Mouse (Mus musculus): ENCODE data around the gene Aloxe3. TPM values are rescaled to one million over a fixed set of nuclear protein-coding genes. Genes with fewer than 3 reads are reported as not detected.
A peak's percentile ranks its signal among the peaks of the same experiment; 100 is the strongest.

Gene Aloxe3
- polyA plus RNA-seq, 1 experiment from 2014 or later: 0.17 TPM

GRCm38 (mm10) chr11:69185031-69185430 lies 59.3 kb downstream of the Aloxe3 start:
- Histone ChIP-seq H3K4me2 (no peak overlapping the region), H3K9ac (no peak overlapping the region), H3K36me3 (ENCODE audit: insufficient read depth) (no peaks in the 10 kb centered on the region), H3K27me3 (ENCODE audit: insufficient read depth, low read length) (no peaks in the 10 kb centered on the region), H3K4me3 (ENCODE audit: low read depth, low read length) (no peak overlapping the region), H3K27ac (ENCODE audit: low read depth) (no peak overlapping the region), H3K4me1 (ENCODE audit: insufficient read depth) (no peaks in the 10 kb centered on the region), H3K9me3 (ENCODE audit: low read depth, low read length) (no peaks in the 10 kb centered on the region)
- DNase-seq (no peak), ATAC-seq (ENCODE audit: insufficient read depth) (no peak)
- WGBS: 80% methylated on average over 5 of the region's 5 CpGs
- TF ChIP-seq CTCF (IDR thresholded peaks at IDR 0.05; ENCODE audit: low read depth): no peak

- WGBS: 77% methylated on average over 6 of the region's 6 CpGs
- DNase-seq (no peak), ATAC-seq (ENCODE audit: insufficient read depth) (no peak)
- H3K4me2 ChIP-seq: no peak overlapping the region
- H3K4me3 ChIP-seq (ENCODE audit: low read depth, low read length): no peak overlapping the region
- no peak overlapping the region for H3K27ac ChIP-seq (ENCODE audit: low read depth)
- H3K4me1 ChIP-seq (ENCODE audit: insufficient read depth): no peaks in the 10 kb centered on the region
- no peaks in the 10 kb centered on the region for H3K9me3 ChIP-seq (ENCODE audit: low read depth, low read length)
- no peak overlapping the region for H3K9ac ChIP-seq
- no peak for TF ChIP-seq CTCF (IDR thresholded peaks at IDR 0.05; ENCODE audit: low read depth)
- H3K27me3 ChIP-seq (ENCODE audit: insufficient read depth, low read length): no peaks in the 10 kb centered on the region
- no peaks in the 10 kb centered on the region for H3K36me3 ChIP-seq (ENCODE audit: insufficient read depth)
Observed at GRCm38 (mm10) chr11:69185936-69186335, 60.2 kb downstream of the Aloxe3 start.

GRCm38 (mm10) chr11:69192840-69193239 lies 67.1 kb downstream of the Aloxe3 start:
- Histone ChIP-seq H3K4me3 (ENCODE audit: low read depth, low read length) (no peak overlapping the region), H3K9me3 (ENCODE audit: low read depth, low read length) (no peaks in the 10 kb centered on the region), H3K27ac (ENCODE audit: low read depth) (no peak overlapping the region), H3K4me1 (ENCODE audit: insufficient read depth) (no peaks in the 10 kb centered on the region), H3K4me2 (no peak overlapping the region), H3K27me3 (ENCODE audit: insufficient read depth, low read length) (peaks cover 17% of the 10 kb centered on the region), H3K9ac (no peak overlapping the region), H3K36me3 (ENCODE audit: insufficient read depth) (no peaks in the 10 kb centered on the region)
- no peak for ATAC-seq (ENCODE audit: insufficient read depth)
- peak; percentile 80 for DNase-seq
- TF ChIP-seq CTCF (IDR thresholded peaks at IDR 0.05; ENCODE audit: low read depth): peak; percentile 84
- 3% methylated on average over 1 of the region's 1 CpGs for WGBS

GRCm38 (mm10) chr11:69196766-69197165 lies 71.1 kb downstream of the Aloxe3 start:
- peak overlapping the region; percentile 53 for H3K4me2 ChIP-seq
- H3K9me3 ChIP-seq (ENCODE audit: low read depth, low read length): no peaks in the 10 kb centered on the region
- DNase-seq (peak; percentile 8), ATAC-seq (ENCODE audit: insufficient read depth) (no peak)
- no peak overlapping the region for H3K27ac ChIP-seq (ENCODE audit: low read depth)
- peaks cover 24% of the 10 kb centered on the region for H3K27me3 ChIP-seq (ENCODE audit: insufficient read depth, low read length)
- H3K4me3 ChIP-seq (ENCODE audit: low read depth, low read length): no peak overlapping the region
- H3K4me1 ChIP-seq (ENCODE audit: insufficient read depth): no peaks in the 10 kb centered on the region
- 8% methylated on average over 5 of the region's 5 CpGs for WGBS
- no peak overlapping the region for H3K9ac ChIP-seq
- H3K36me3 ChIP-seq (ENCODE audit: insufficient read depth): no peaks in the 10 kb centered on the region
- peak; percentile 44; the same call in 1 of the 2 replicates for TF ChIP-seq CTCF (IDR thresholded peaks at IDR 0.05; ENCODE audit: low read depth)

- ATAC-seq (ENCODE audit: insufficient read depth): no peak
- H3K9me3 ChIP-seq (ENCODE audit: low read depth, low read length): no peaks in the 10 kb centered on the region
- no peak for TF ChIP-seq CTCF (IDR thresholded peaks at IDR 0.05; ENCODE audit: low read depth)
- peak overlapping the region; percentile 53 for H3K4me2 ChIP-seq
- 0 out of 2 replicates have a peak overlapping the region, but pooled peaks have one; percentile 7 for H3K9ac ChIP-seq
- no peak overlapping the region for H3K27ac ChIP-seq (ENCODE audit: low read depth)
- DNase-seq: no peak
- 0 out of 2 replicates have a peak overlapping the region, but pooled peaks have one; percentile 4 for H3K4me3 ChIP-seq (ENCODE audit: low read depth, low read length)
- WGBS: 1% methylated on average over 14 of the region's 14 CpGs
- peaks cover 24% of the 10 kb centered on the region for H3K27me3 ChIP-seq (ENCODE audit: insufficient read depth, low read length)
- no peaks in the 10 kb centered on the region for H3K4me1 ChIP-seq (ENCODE audit: insufficient read depth)
- no peaks in the 10 kb centered on the region for H3K36me3 ChIP-seq (ENCODE audit: insufficient read depth)
Observed at GRCm38 (mm10) chr11:69197194-69197593, 71.5 kb downstream of the Aloxe3 start.

- Histone ChIP-seq H3K27ac (ENCODE audit: low read depth) (no peak within 1 kb of the TSS), H3K4me1 (ENCODE audit: insufficient read depth) (no peaks in the 10 kb centered on the region), H3K27me3 (ENCODE audit: insufficient read depth, low read length) (peaks cover 24% of the 10 kb centered on the region), H3K36me3 (ENCODE audit: insufficient read depth) (no peaks in the 10 kb centered on the region), H3K4me3 (ENCODE audit: low read depth, low read length) (0 out of 2 replicates have a peak within 1 kb of the TSS, but pooled peaks have one; percentile 4), H3K9ac (0 out of 2 replicates have a peak within 1 kb of the TSS, but pooled peaks have one; percentile 7), H3K9me3 (ENCODE audit: low read depth, low read length) (no peaks in the 10 kb centered on the region), H3K4me2 (peak within 1 kb of the TSS; percentile 53)
- DNase-seq (no peak), ATAC-seq (ENCODE audit: insufficient read depth) (no peak)
- 24% methylated on average over 6 of the region's 6 CpGs for WGBS
- no peak for TF ChIP-seq CTCF (IDR thresholded peaks at IDR 0.05; ENCODE audit: low read depth)
Observed at GRCm38 (mm10) chr11:69197743-69198142, 72.0 kb downstream of the Aloxe3 start, which contains the start of gene Alox8. Gene Alox8, minus strand, starts transcription at chr11:69197843.

Other genes with a start within 250 kb of the Aloxe3 start
- gene Rnf222, start 237.3 kb upstream of the Aloxe3 start, polyA plus RNA-seq (2014; fragmentation: Nextera tagmentation; extraction: Ambion mirVana): 0.07 and 0.11 TPM in 2 replicates
- gene Rpl26, start 224.3 kb upstream of the Aloxe3 start, polyA plus RNA-seq (2014; fragmentation: Nextera tagmentation; extraction: Ambion mirVana): 1,103 and 1,167 TPM in 2 replicates
- gene Odf4, start 198.8 kb upstream of the Aloxe3 start, polyA plus RNA-seq (2014; fragmentation: Nextera tagmentation; extraction: Ambion mirVana): not detected in 2 replicates
- gene Arhgef15, start 168.4 kb upstream of the Aloxe3 start, polyA plus RNA-seq (2014; fragmentation: Nextera tagmentation; extraction: Ambion mirVana): 21.6 and 23.9 TPM in 2 replicates
- gene Slc25a35, start 157.8 kb upstream of the Aloxe3 start, polyA plus RNA-seq (2014; fragmentation: Nextera tagmentation; extraction: Ambion mirVana): 3.9 and 4.0 TPM in 2 replicates
- 49.9 TPM in 2 replicates for gene Rangrf, start 150.7 kb upstream of the Aloxe3 start, polyA plus RNA-seq (2014; fragmentation: Nextera tagmentation; extraction: Ambion mirVana)
- gene Pfas, start 117.4 kb upstream of the Aloxe3 start, polyA plus RNA-seq (2014; fragmentation: Nextera tagmentation; extraction: Ambion mirVana): 36.8 and 43.3 TPM in 2 replicates
- 59.3 and 63.6 TPM in 2 replicates for gene Ctc1, start 110.0 kb upstream of the Aloxe3 start, polyA plus RNA-seq (2014; fragmentation: Nextera tagmentation; extraction: Ambion mirVana)
- 209 and 211 TPM in 2 replicates for gene Aurkb, start 80.2 kb upstream of the Aloxe3 start, polyA plus RNA-seq (2014; fragmentation: Nextera tagmentation; extraction: Ambion mirVana)
- 8.0 and 9.5 TPM in 2 replicates for gene Borcs6, start 66.2 kb upstream of the Aloxe3 start, polyA plus RNA-seq (2014; fragmentation: Nextera tagmentation; extraction: Ambion mirVana)
- gene Tmem107, start 55.1 kb upstream of the Aloxe3 start, polyA plus RNA-seq (2014; fragmentation: Nextera tagmentation; extraction: Ambion mirVana): 51.0 and 54.4 TPM in 2 replicates
- gene Vamp2, start 37.4 kb upstream of the Aloxe3 start, polyA plus RNA-seq (2014; fragmentation: Nextera tagmentation; extraction: Ambion mirVana): 64.0 and 64.2 TPM in 2 replicates
- gene Per1, start 30.7 kb upstream of the Aloxe3 start, polyA plus RNA-seq (2014; fragmentation: Nextera tagmentation; extraction: Ambion mirVana): 15.4 and 23.7 TPM in 2 replicates
- gene Hes7, start 5.5 kb upstream of the Aloxe3 start, polyA plus RNA-seq (2014; fragmentation: Nextera tagmentation; extraction: Ambion mirVana): 0.57 and 0.68 TPM in 2 replicates
- 0.19 and 0.41 TPM in 2 replicates for gene 9130213A22Rik, start 3.3 kb upstream of the Aloxe3 start, polyA plus RNA-seq (2014; fragmentation: Nextera tagmentation; extraction: Ambion mirVana)
- gene Alox12b, start 31.1 kb downstream of the Aloxe3 start, polyA plus RNA-seq (2014; fragmentation: Nextera tagmentation; extraction: Ambion mirVana): not detected in 2 replicates
- gene Alox8, start 71.9 kb downstream of the Aloxe3 start, polyA plus RNA-seq (2014; fragmentation: Nextera tagmentation; extraction: Ambion mirVana): not detected in 2 replicates
- not detected in 2 replicates for gene Gucy2e, start 111.1 kb downstream of the Aloxe3 start, polyA plus RNA-seq (2014; fragmentation: Nextera tagmentation; extraction: Ambion mirVana)
- gene Cntrob, start 197.9 kb downstream of the Aloxe3 start, polyA plus RNA-seq (2014; fragmentation: Nextera tagmentation; extraction: Ambion mirVana): 16.6 and 19.2 TPM in 2 replicates
- 143 and 150 TPM in 2 replicates for gene Trappc1, start 198.1 kb downstream of the Aloxe3 start, polyA plus RNA-seq (2014; fragmentation: Nextera tagmentation; extraction: Ambion mirVana)
- gene Kcnab3, start 200.4 kb downstream of the Aloxe3 start, polyA plus RNA-seq (2014; fragmentation: Nextera tagmentation; extraction: Ambion mirVana): 0.89 and 1.3 TPM in 2 replicates
- 15.2 TPM in 2 replicates for gene Rnf227, start 214.6 kb downstream of the Aloxe3 start, polyA plus RNA-seq (2014; fragmentation: Nextera tagmentation; extraction: Ambion mirVana)
- 57.3 and 59.9 TPM in 2 replicates for gene Chd3, start 243.5 kb downstream of the Aloxe3 start, polyA plus RNA-seq (2014; fragmentation: Nextera tagmentation; extraction: Ambion mirVana)

Data from lung, embryonic 14.5 days (tissue).